Mouse (Mus musculus) kidney, postnatal 0 days (tissue): ENCODE data around the gene Rbmx. TPM values are rescaled to one million over a fixed set of nuclear protein-coding genes. Genes with fewer than 3 reads are reported as not detected.

Experiments used
- ATAC-seq: fragments of 200-750 bp; cut with Nextera tagmentation; replicated peaks from 2 replicates; pipeline ENCODE4 v1.8.0; 2017; ENCODE audit warnings: low read depth, moderate number of reproducible peaks, moderate TSS enrichment, moderate library complexity; ENCODE audit not compliant: low FRiP score
- DNase-seq: peaks from one replicate; pipeline ENCODE4 v3.0.0-alpha.2; 2016; ENCODE audit warnings: low spot score
- H3K27ac ChIP-seq: fragments of 300-500 bp; sonication (generic); 2 replicates; pipeline ENCODE4 v1.5.1; 2014; ENCODE audit warnings: mild to moderate bottlenecking
- H3K27me3 ChIP-seq: fragments of 300-500 bp; sonication (generic); 2 replicates; pipeline ENCODE4 v1.6.1; 2014; ENCODE audit warnings: low read length, mixed read lengths; ENCODE audit not compliant: insufficient read depth
- H3K36me3 ChIP-seq: fragments of 300-500 bp; sonication (generic); 2 replicates; pipeline ENCODE4 v1.6.1; 2014; ENCODE audit warnings: low read length, mixed read lengths; ENCODE audit not compliant: insufficient read depth
- H3K4me1 ChIP-seq: fragments of 300-500 bp; sonication (generic); replicated peaks from 2 replicates; pipeline ENCODE4 v1.6.1; 2014; ENCODE audit warnings: antibody characterized with exemption, low read length, mixed read lengths; ENCODE audit not compliant: insufficient read depth
- H3K4me2 ChIP-seq: fragments of 300-500 bp; sonication (generic); 2 replicates; pipeline ENCODE4 v1.6.1; 2014; ENCODE audit warnings: mild to moderate bottlenecking, low read length, moderate library complexity, mixed read lengths
- H3K4me3 ChIP-seq: fragments of 300-500 bp; sonication (generic); replicated peaks from 2 replicates; pipeline ENCODE4 v1.5.1; 2014; ENCODE audit warnings: low read depth, low read length
- H3K9ac ChIP-seq: fragments of 300-500 bp; sonication (generic); 2 replicates; pipeline ENCODE4 v1.6.1; 2014; ENCODE audit warnings: low read depth, low read length
- H3K9me3 ChIP-seq: fragments of 300-500 bp; sonication (generic); replicated peaks from 2 replicates; pipeline ENCODE4 v1.6.1; 2016; ENCODE audit warnings: low read length, inconsistent platforms, mixed read lengths
- CTCF ChIP-seq: IDR thresholded peaks from 2 replicates; pipeline ENCODE4 v1.5.1; 2016; ENCODE audit warnings: antibody characterized with exemption, low read depth, mild to moderate bottlenecking, moderate library complexity
- WGBS: fragments of 180-500 bp; shearing (Covaris S2); extraction: QIAGEN DNeasy Blood & Tissue Kit; methylation state at CpG from one replicate; pipeline ENCODE4 v1.1.7; 2014; 5-methylcytosine and 5-hydroxymethylcytosine counted together
- polyA plus RNA-seq: library from polyadenylated mRNA; unstranded; fragments of >200 nt; fragmentation: Nextera tagmentation; extraction: Ambion mirVana; gene quantifications from 2 replicates; pipeline ENCODE4 v1.2.1, GENCODE M21; 2015

The Rbmx gene
- polyA plus RNA-seq, 1 experiment from 2014 or later = 102 TPM

DNA sequence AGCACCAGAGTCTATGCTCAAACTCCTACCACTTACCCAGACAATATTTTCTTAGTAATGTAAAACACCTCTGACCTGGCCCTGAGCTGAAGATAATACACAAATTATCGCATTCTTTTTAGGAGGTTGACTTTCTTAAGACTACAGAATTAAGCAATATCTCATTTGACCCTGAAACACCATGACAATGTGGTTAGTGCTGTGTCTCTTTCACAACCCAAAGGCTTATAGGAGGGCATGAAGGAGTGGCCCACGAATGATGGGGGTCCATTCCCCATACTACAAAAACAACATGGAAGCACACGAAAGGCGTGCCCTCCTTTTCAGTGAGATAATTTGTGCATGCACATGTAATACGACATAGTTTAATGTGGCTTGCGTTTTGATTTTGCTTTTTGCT is 57.5 kb downstream of the Rbmx start:
- Histone ChIP-seq H3K4me2 (no peak overlapping the region), H3K9ac (no peak overlapping the region), H3K27ac (no peak overlapping the region), H3K9me3 (no peaks in the 10 kb centered on the region), H3K4me3 (no peak overlapping the region), H3K36me3 (no peaks in the 10 kb centered on the region), H3K27me3 (no peaks in the 10 kb centered on the region), H3K4me1 (no peaks in the 10 kb centered on the region)
- ATAC-seq (no peak), DNase-seq (no peak)
- WGBS = 80% methylated on average over 6 of the region's 6 CpGs
- no peak for TF ChIP-seq CTCF

Other genes with a start within 250 kb of the Rbmx start
- gene Cd40lg, start 180.9 kb downstream of the Rbmx start, polyA plus RNA-seq = not detected in 2 replicates
- 4.6 and 6.1 TPM in 2 replicates for gene Arhgef6, start 54.3 kb downstream of the Rbmx start, polyA plus RNA-seq
- gene Gm364, start 16.1 kb upstream of the Rbmx start, polyA plus RNA-seq = 0.06 TPM in 1 of 2 replicates, not detected in the other
- not detected in 2 replicates for gene Gpr101, start 110.7 kb upstream of the Rbmx start, polyA plus RNA-seq